In genomic region chr8:126928755-126929505, GRCm38 (mm10) we compare ENCODE assay signal across 10 mouse cellular contexts. TPM values are rescaled to one million over a fixed set of nuclear protein-coding genes. Genes with fewer than 3 reads are reported as not detected.
A peak's percentile ranks its signal among the peaks of the same experiment; 100 is the strongest.
DNase-seq lines count a peak whose midpoint lies in the region; ATAC-seq and TF ChIP-seq lines count a peak whose summit lies in the region.
"Had no signal": no experiment of that assay in that cellular context is flagged by ENCODE, and none has a peak within 500 bp of the region (broad histone marks: within the 10 kb centered on the region; RNA-seq: fewer than 3 reads in every experiment).

No protein-coding gene starts in this region.

- no peaks in the 10 kb centered on the region for H3K27me3 ChIP-seq in megakaryocyte, embryonic 14.5 days (replicated peaks)
- no peaks in the 10 kb centered on the region for H3K27me3 ChIP-seq in kidney, postnatal 0 days (ENCODE audit: insufficient read depth, low read length)
- H3K27me3 ChIP-seq in limb, embryonic 10.5 days (ENCODE audit: low read depth, poor library complexity, severe bottlenecking): no peaks in the 10 kb centered on the region
- H3K27me3 ChIP-seq: limb, embryonic 12.5 days; midbrain, embryonic 15.5 days had no signal

- H3K9ac ChIP-seq in kidney, postnatal 0 days (ENCODE audit: low read depth, low read length): no peak overlapping the region
- H3K9ac ChIP-seq: limb, embryonic 12.5 days; midbrain, embryonic 15.5 days had no signal

- H3K4me3 ChIP-seq in megakaryocyte, embryonic 14.5 days (replicated peaks): peak overlapping the region; percentile 51
- H3K4me3 ChIP-seq in kidney, postnatal 0 days (replicated peaks; ENCODE audit: low read depth, low read length): no peak overlapping the region
- no peak overlapping the region for H3K4me3 ChIP-seq in limb, embryonic 10.5 days
- H3K4me3 ChIP-seq: limb, embryonic 12.5 days; midbrain, embryonic 15.5 days had no signal

- H3K4me1 ChIP-seq in megakaryocyte, embryonic 14.5 days: peaks cover 68% of the 10 kb centered on the region
- no peaks in the 10 kb centered on the region for H3K4me1 ChIP-seq in kidney, postnatal 0 days (replicated peaks; ENCODE audit: insufficient read depth, low read length)
- no peaks in the 10 kb centered on the region for H3K4me1 ChIP-seq in limb, embryonic 10.5 days
- H3K4me1 ChIP-seq: limb, embryonic 12.5 days had no signal

- peaks cover 94% of the 10 kb centered on the region for H3K36me3 ChIP-seq in megakaryocyte, embryonic 14.5 days (replicated peaks; ENCODE audit: low read length)
- peaks cover 15% of the 10 kb centered on the region for H3K36me3 ChIP-seq in kidney, postnatal 0 days (ENCODE audit: insufficient read depth, low read length)
- peaks cover 82% of the 10 kb centered on the region for H3K36me3 ChIP-seq in limb, embryonic 10.5 days

- ATAC-seq in frontal cortex, adult (ENCODE audit: low TSS enrichment): peak; percentile 72
- ATAC-seq in megakaryocyte, adult 5-6 weeks (ENCODE audit: poor library complexity, severe bottlenecking): no peak
- ATAC-seq in kidney, postnatal 0 days (replicated peaks; ENCODE audit: low FRiP score, low read depth): peak; percentile 40
- no peak for ATAC-seq in megakaryocyte-erythroid progenitor cell, adult 5-6 weeks (replicated peaks; ENCODE audit: low FRiP score, low TSS enrichment, poor library complexity, severe bottlenecking)

- H3K27ac ChIP-seq in kidney, postnatal 0 days: peak overlapping the region; percentile 21; the same call in 1 of the 2 replicates
- H3K27ac ChIP-seq in limb, embryonic 10.5 days: no peak overlapping the region
- H3K27ac ChIP-seq: limb, embryonic 12.5 days; midbrain, embryonic 15.5 days had no signal

- TF ChIP-seq CTCF in kidney, postnatal 0 days (IDR thresholded peaks at IDR 0.05; ENCODE audit: low read depth): no peak

- WGBS in kidney, postnatal 0 days: 74% methylated on average over 10 of the region's 10 CpGs
- 92% methylated on average over 10 of the region's 10 CpGs for WGBS in limb, embryonic 10.5 days

- H3K9me3 ChIP-seq in megakaryocyte, embryonic 14.5 days: no peaks in the 10 kb centered on the region
- H3K9me3 ChIP-seq in kidney, postnatal 0 days (replicated peaks; ENCODE audit: low read length): no peaks in the 10 kb centered on the region
- no peaks in the 10 kb centered on the region for H3K9me3 ChIP-seq in limb, embryonic 10.5 days (replicated peaks)
- H3K9me3 ChIP-seq: limb, embryonic 12.5 days; midbrain, embryonic 15.5 days had no signal

- no peak for DNase-seq in frontal cortex, postnatal 14 days (ENCODE audit: low spot score in 2 of 2)
- DNase-seq in cerebellum, postnatal 36 days: peak; percentile 25 to 35
- no peak for DNase-seq in kidney, postnatal 0 days (ENCODE audit: low spot score)
- no peak for DNase-seq in limb, embryonic 10.5 days (ENCODE audit: low spot score)

- no peak overlapping the region for H3K4me2 ChIP-seq in kidney, postnatal 0 days (ENCODE audit: low read length)
- H3K4me2 ChIP-seq: limb, embryonic 12.5 days; midbrain, embryonic 15.5 days had no signal

RNA-seq across cellular contexts. Expression of gene Tomm20, which starts 16.7 kb away (rescaled TPM):
- 997 and 1,071 TPM in 2 replicates for polyA plus RNA-seq in megakaryocyte, embryonic 14.5 days (2012; ENCODE audit: insufficient read depth, low replicate concordance)
- 47.7 and 70.1 TPM in 2 replicates for total RNA-seq in megakaryocyte, adult 5-6 weeks (2015)
- total RNA-seq in megakaryocyte, adult 5-6 weeks (2017): 69.9 and 71.9 TPM in 2 replicates
- 309 and 315 TPM in 2 replicates for polyA plus RNA-seq in kidney, postnatal 0 days (2015; fragmentation: Nextera tagmentation; extraction: Ambion mirVana)
- polyA plus RNA-seq in limb, embryonic 10.5 days (2016; fragmentation: Nextera tagmentation; extraction: Ambion mirVana): 301 and 341 TPM in 2 replicates
- total RNA-seq in megakaryocyte-erythroid progenitor cell, adult 5-6 weeks (2014; fragmentation: Nextera tagmentation): 123 and 130 TPM in 2 replicates
- 313 and 421 TPM in 2 replicates for total RNA-seq in megakaryocyte-erythroid progenitor cell, adult 5-6 weeks (2017)

RNA-seq across cellular contexts. Expression of gene Rbm34, which starts 41.9 kb away (rescaled TPM):
- 4.8 and 6.9 TPM in 2 replicates for polyA plus RNA-seq in megakaryocyte, embryonic 14.5 days (2012; ENCODE audit: insufficient read depth, low replicate concordance)
- total RNA-seq in megakaryocyte, adult 5-6 weeks (2015): 22.9 and 32.9 TPM in 2 replicates
- 28.2 and 35.2 TPM in 2 replicates for total RNA-seq in megakaryocyte, adult 5-6 weeks (2017)
- 28.6 and 31.4 TPM in 2 replicates for polyA plus RNA-seq in kidney, postnatal 0 days (2015; fragmentation: Nextera tagmentation; extraction: Ambion mirVana)
- 27.7 and 28.9 TPM in 2 replicates for polyA plus RNA-seq in limb, embryonic 10.5 days (2016; fragmentation: Nextera tagmentation; extraction: Ambion mirVana)
- 24.4 and 31.7 TPM in 2 replicates for total RNA-seq in megakaryocyte-erythroid progenitor cell, adult 5-6 weeks (2014; fragmentation: Nextera tagmentation)
- total RNA-seq in megakaryocyte-erythroid progenitor cell, adult 5-6 weeks (2017): 67.7 and 71.4 TPM in 2 replicates

Comparison
In these comparisons a context has a peak if more than half of its experiments do, and no peak if none do; other contexts are left out.
1. ATAC-seq: peak in frontal cortex, adult (single experiment) and kidney, postnatal 0 days (single experiment); none in megakaryocyte, adult 5-6 weeks (single experiment) and megakaryocyte-erythroid progenitor cell, adult 5-6 weeks (single experiment).
2. DNase-seq: peak in cerebellum, postnatal 36 days (2 of 2); none in frontal cortex, postnatal 14 days (0 of 2), kidney, postnatal 0 days (single experiment) and limb, embryonic 10.5 days (single experiment).